Mouse (Mus musculus) neutrophil, adult 83 days (primary cell): ENCODE data around the gene Olfr584. TPM values are rescaled to one million over a fixed set of nuclear protein-coding genes. Genes with fewer than 3 reads are reported as not detected.

ENCODE experiments used
- total RNA-seq, 2 experiments: library from RNA; stranded (reverse); gene quantifications; one replicate each; pipeline ENCODE4 v1.2.4; 2023

Gene Olfr584
- not detected for total RNA-seq

DNA sequence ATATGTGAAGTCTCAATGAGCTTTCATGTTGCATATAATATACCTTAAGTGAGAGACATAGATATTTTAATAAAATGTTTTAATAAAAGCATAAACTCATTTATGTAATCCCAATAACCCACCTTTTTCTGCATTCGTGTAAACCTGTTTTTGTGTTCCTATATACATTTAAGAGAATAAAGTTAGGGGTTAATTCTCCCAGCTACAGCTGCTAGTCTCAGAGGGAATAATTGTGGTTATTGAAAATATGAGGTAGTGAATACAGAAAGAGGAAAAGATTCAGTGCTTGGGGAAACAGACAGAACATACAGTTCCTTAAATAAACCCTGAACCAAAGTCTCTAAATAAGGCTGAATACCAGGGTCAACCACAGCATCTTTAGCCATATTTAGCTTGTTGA lies at the start of gene Olfr584:
Olfr584 (plus strand) TSS at position 301 of the 400 bp plus-strand sequence.

GRCm38 (mm10) chr7:103037724-103038123 lies 44.0 kb upstream of the Olfr584 start, which contains the start of gene Olfr582:
Gene Olfr582 (plus strand): TSS chr7:103038024.

GRCm38 (mm10) chr7:103051000-103051399 lies 30.7 kb upstream of the Olfr584 start, which contains the start of gene Olfr583:
Gene Olfr583 (plus strand): TSS chr7:103051300.

GRCm38 (mm10) chr7:103097420-103097819 lies 15.7 kb downstream of the Olfr584 start, which contains the start of gene Olfr585:
Gene Olfr585 (plus strand): TSS chr7:103097720.

GRCm38 (mm10) chr7:103125538-103125937 lies 43.9 kb downstream of the Olfr584 start, which contains the start of gene Olfr586:
Gene Olfr586 (minus strand): TSS chr7:103125638.

Other genes starting within 250 kb of the Olfr584 start
- not detected for gene Olfr566, start 223.1 kb upstream of the Olfr584 start, total RNA-seq
- not detected for gene Olfr568, start 204.8 kb upstream of the Olfr584 start, total RNA-seq
- gene Olfr569, start 191.0 kb upstream of the Olfr584 start, total RNA-seq = not detected
- gene Olfr570, start 187.3 kb upstream of the Olfr584 start, total RNA-seq = not detected
- gene Olfr571, start 164.3 kb upstream of the Olfr584 start, total RNA-seq = not detected
- gene Olfr572, start 157.5 kb upstream of the Olfr584 start, total RNA-seq = not detected
- gene Olfr573-ps1, start 139.3 kb upstream of the Olfr584 start, total RNA-seq = not detected
- not detected for gene Olfr574, start 133.4 kb upstream of the Olfr584 start, total RNA-seq
- not detected for gene Olfr575, start 123.1 kb upstream of the Olfr584 start, total RNA-seq
- gene Olfr576, start 119.2 kb upstream of the Olfr584 start, total RNA-seq = not detected
- gene Olfr577, start 105.9 kb upstream of the Olfr584 start, total RNA-seq = not detected
- gene Olfr578, start 92.6 kb upstream of the Olfr584 start, total RNA-seq = not detected
- not detected for gene Olfr582, start 43.9 kb upstream of the Olfr584 start, total RNA-seq
- not detected for gene Olfr583, start 30.6 kb upstream of the Olfr584 start, total RNA-seq
- gene Olfr585, start 15.8 kb downstream of the Olfr584 start, total RNA-seq = not detected
- not detected for gene Olfr586, start 43.8 kb downstream of the Olfr584 start, total RNA-seq
- gene Olfr588-ps1, start 59.0 kb downstream of the Olfr584 start, total RNA-seq = not detected
- gene Olfr589, start 74.5 kb downstream of the Olfr584 start, total RNA-seq = not detected
- not detected for gene Olfr591, start 96.5 kb downstream of the Olfr584 start, total RNA-seq
- not detected for gene Olfr592, start 102.9 kb downstream of the Olfr584 start, total RNA-seq
- gene Olfr593, start 130.0 kb downstream of the Olfr584 start, total RNA-seq = not detected
- not detected for gene Olfr594, start 135.1 kb downstream of the Olfr584 start, total RNA-seq
- gene Usp17ld, start 170.6 kb downstream of the Olfr584 start, total RNA-seq = not detected
- gene Olfr596, start 223.8 kb downstream of the Olfr584 start, total RNA-seq = not detected
- gene Olfr597, start 234.4 kb downstream of the Olfr584 start, total RNA-seq = not detected
- gene Olfr598, start 241.7 kb downstream of the Olfr584 start, total RNA-seq = not detected